Mouse (Mus musculus) testis, adult 2 months (tissue): ENCODE measurements around the gene Parva.

Experiments used
- CTCF ChIP-seq: fragments of 200-500 bp; IDR thresholded peaks from 2 replicates; pipeline ENCODE4 v1.5.1; 2012; ENCODE audit warnings: low read depth, mild to moderate bottlenecking, inconsistent platforms, low read length, moderate library complexity; ENCODE audit not compliant: control insufficient read depth, insufficient read depth, insufficient replicate concordance
- POLR2A ChIP-seq: fragments of 200-500 bp; IDR thresholded peaks from 2 replicates; pipeline ENCODE4 v1.6.1; 2012; ENCODE audit warnings: low read depth, mild to moderate bottlenecking, inconsistent platforms, low read length, moderate library complexity; ENCODE audit not compliant: control insufficient read depth

DNA sequence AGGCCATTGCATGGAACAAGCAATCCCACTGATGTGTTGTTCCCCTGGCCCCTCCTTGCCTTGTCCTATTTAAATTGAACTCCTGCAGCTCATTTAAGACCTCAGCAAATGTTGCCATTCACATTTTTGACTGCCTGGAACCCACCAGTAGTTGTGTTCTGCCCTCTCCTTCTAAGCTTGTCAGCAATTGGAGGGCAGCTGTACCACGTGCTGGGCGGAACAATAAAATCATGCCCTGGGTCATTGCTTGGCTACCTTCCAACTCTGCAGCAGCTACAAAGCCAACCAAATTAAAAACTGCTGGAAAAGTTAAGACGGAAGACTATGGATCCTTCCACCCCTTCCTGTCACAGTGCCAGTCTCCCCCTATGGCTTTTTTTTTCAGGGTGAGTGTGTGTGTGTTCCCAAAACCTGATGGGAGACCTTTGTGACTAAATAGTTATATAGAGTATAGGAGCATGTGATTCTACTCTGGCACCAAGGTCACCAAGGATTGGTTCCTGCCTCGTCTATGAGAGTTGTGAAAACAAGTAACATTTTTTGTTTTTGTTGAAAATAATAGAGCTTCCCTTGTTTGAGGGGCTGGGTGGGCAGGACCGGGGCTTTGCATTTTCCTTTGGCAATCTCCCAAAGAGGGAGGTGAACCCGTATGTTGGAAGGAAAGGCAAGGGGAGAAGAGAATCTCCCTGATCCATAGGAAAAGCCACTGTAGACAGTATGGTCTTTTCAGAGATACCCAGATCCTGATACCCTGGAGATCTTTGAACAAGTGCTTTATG lies 101.5 kb downstream of the Parva start:
- TF ChIP-seq CTCF (no peak), POLR2A (no peak)
